Mouse (Mus musculus) heart, adult 2 months (tissue): ENCODE measurements around the gene Ncbp3. TPM values are rescaled to one million over a fixed set of nuclear protein-coding genes. Genes with fewer than 3 reads are reported as not detected.
A peak's percentile ranks its signal among the peaks of the same experiment; 100 is the strongest.

ENCODE experiments used
- DNase-seq, 2 experiments: peaks; one replicate each; pipeline ENCODE4 v3.0.0; 2021
- H3K27ac ChIP-seq: fragments of 200-600 bp; 2 replicates; pipeline ENCODE4 v1.8.1; 2022
- H3K27me3 ChIP-seq: fragments of 200-500 bp; 2 replicates; pipeline ENCODE4 v1.6.1; 2012; ENCODE audit warnings: mild to moderate bottlenecking, low read length, inconsistent platforms, mixed read lengths; ENCODE audit not compliant: control insufficient read depth, insufficient read depth
- H3K36me3 ChIP-seq: fragments of 200-500 bp; 2 replicates; pipeline ENCODE4 v1.6.1; 2012; ENCODE audit warnings: low read length, inconsistent platforms; ENCODE audit not compliant: control insufficient read depth, insufficient read depth
- H3K4me1 ChIP-seq: fragments of 200-500 bp; 2 replicates; pipeline ENCODE4 v1.6.1; 2011; ENCODE audit warnings: low read length; ENCODE audit not compliant: control insufficient read depth, insufficient read depth
- H3K4me3 ChIP-seq: fragments of 200-600 bp; 2 replicates; pipeline ENCODE4 v1.8.1; 2022
- H3K79me2 ChIP-seq: fragments of 200-500 bp; replicated peaks from 2 replicates; pipeline ENCODE4 v1.6.1; 2012; ENCODE audit warnings: mild to moderate bottlenecking, inconsistent platforms, low read length, moderate library complexity, mixed read lengths; ENCODE audit not compliant: control insufficient read depth, insufficient read depth
- H3K9ac ChIP-seq: fragments of 200-500 bp; 2 replicates; pipeline ENCODE4 v1.6.1; 2012; ENCODE audit warnings: low read depth, mild to moderate bottlenecking, control low read depth, inconsistent platforms, low read length, mixed read lengths
- CTCF ChIP-seq: fragments of 200-600 bp; IDR thresholded peaks from 2 replicates; pipeline ENCODE4 v1.8.1; 2022; ENCODE audit warnings: antibody characterized with exemption, mild to moderate bottlenecking, moderate library complexity
- EP300 ChIP-seq: fragments of 200-500 bp; IDR thresholded peaks from 2 replicates; pipeline ENCODE4 v1.6.1; 2011; ENCODE audit warnings: low read depth, low read length, control low read depth; ENCODE audit not compliant: insufficient read depth
- POLR2A ChIP-seq: fragments of 200-500 bp; IDR thresholded peaks from 2 replicates; pipeline ENCODE4 v1.6.1; 2011; ENCODE audit warnings: mild to moderate bottlenecking, low read depth, low read length, control low read depth; ENCODE audit not compliant: insufficient read depth
- WGBS: fragments of 180-500 bp; shearing (Covaris S2); methylation state at CpG from one replicate; pipeline ENCODE4 v1.1.7; 2018; 5-methylcytosine and 5-hydroxymethylcytosine counted together
- intact Hi-C: fragments of 180-260 bp; cut with DNase I; formaldehyde crosslinking; loops from one replicate; pipeline ENCODE4 v1.15.1; 2025
- polyA plus RNA-seq: library from polyadenylated mRNA; depleted of rRNA; stranded (reverse); fragments of >200 nt; gene quantifications from 2 replicates; pipeline ENCODE4 v1.2.3, GENCODE M21; 2012; rRNA removed
- total RNA-seq, 2 experiments: library from RNA; stranded (reverse); gene quantifications; 2 replicates each; pipeline ENCODE4 v1.2.3; 2021

The Ncbp3 gene
- total and polyA plus RNA-seq, 3 experiments: 2.0 to 5.7 (median 5.6) TPM

GRCm38 (mm10) chr11:73137591-73138501 is 90.3 kb downstream of the Ncbp3 start, which contains the start of gene Haspin:
Gene Haspin (minus strand): TSS chr11:73138294.
- H3K27me3 ChIP-seq: no peaks in the 10 kb centered on the region
- peak; percentile 92 to 96 for DNase-seq
- TF ChIP-seq EP300 (0 out of 2 replicates have a peak, but pooled peaks have one; percentile 65), POLR2A (no peak), CTCF (peak; percentile 100)
- H3K4me3 ChIP-seq: peak within 1 kb of the TSS; percentile 81
- no peaks in the 10 kb centered on the region; the same call in 1 of the 2 replicates for H3K4me1 ChIP-seq
- peak within 1 kb of the TSS; percentile 75 for H3K9ac ChIP-seq
- intact Hi-C loops: loop anchor here (1.0 to 5.0 kb wide), 4 partner anchors 19 to 144 kb away; partner anchors contain the start of genes Emc6 and Tax1bp3
- WGBS: under 1% methylated on average over 84 of the region's 84 CpGs
- H3K27ac ChIP-seq: peak within 1 kb of the TSS; percentile 29
- H3K36me3 ChIP-seq: no peaks in the 10 kb centered on the region
- no peaks in the 10 kb centered on the region for H3K79me2 ChIP-seq

Other genes starting within 250 kb of the Ncbp3 start
- gene Atp2a3, start 86.6 kb upstream of the Ncbp3 start, total RNA-seq: 10 to 100 TPM; 10.9 to 14.5 TPM
- 15.9 and 17.3 TPM in 2 replicates for gene Atp2a3, start 86.6 kb upstream of the Ncbp3 start, polyA plus RNA-seq
- gene P2rx1, start 48.7 kb upstream of the Ncbp3 start, total RNA-seq: under 1 TPM; 0.21 to 0.86 TPM
- 0.76 and 0.91 TPM in 2 replicates for gene P2rx1, start 48.7 kb upstream of the Ncbp3 start, polyA plus RNA-seq
- 1 to 10 TPM in 1 of 2 experiments, under 1 TPM in 1; 0.63 to 1.2 TPM for gene Camkk1, start 28.8 kb upstream of the Ncbp3 start, total RNA-seq
- gene Camkk1, start 28.8 kb upstream of the Ncbp3 start, polyA plus RNA-seq: 1.7 and 1.8 TPM in 2 replicates
- under 1 TPM; 0.14 to 0.16 TPM for gene Itgae, start 42.8 kb downstream of the Ncbp3 start, total RNA-seq
- gene Itgae, start 42.8 kb downstream of the Ncbp3 start, polyA plus RNA-seq: 0.37 and 0.38 TPM in 2 replicates
- gene Haspin, start 90.5 kb downstream of the Ncbp3 start, total RNA-seq: under 1 TPM; 0.16 TPM
- 0.15 and 0.23 TPM in 2 replicates for gene Haspin, start 90.5 kb downstream of the Ncbp3 start, polyA plus RNA-seq
- 10 to 100 TPM; 13.1 to 14.6 TPM for gene P2rx5, start 112.6 kb downstream of the Ncbp3 start, total RNA-seq
- 11.3 and 19.5 TPM in 2 replicates for gene P2rx5, start 112.6 kb downstream of the Ncbp3 start, polyA plus RNA-seq
- gene Emc6, start 129.3 kb downstream of the Ncbp3 start, total RNA-seq: 10 to 100 TPM; 80.5 to 98.5 TPM
- gene Emc6, start 129.3 kb downstream of the Ncbp3 start, polyA plus RNA-seq: 50.5 and 54.3 TPM in 2 replicates
- gene Tax1bp3, start 129.3 kb downstream of the Ncbp3 start, total RNA-seq: 10 to 100 TPM; 45.0 to 48.5 TPM
- 60.4 and 63.0 TPM in 2 replicates for gene Tax1bp3, start 129.3 kb downstream of the Ncbp3 start, polyA plus RNA-seq
- 10 to 100 TPM; 10.7 to 11.8 TPM for gene Ctns, start 151.3 kb downstream of the Ncbp3 start, total RNA-seq
- gene Ctns, start 151.3 kb downstream of the Ncbp3 start, polyA plus RNA-seq: 12.7 and 15.4 TPM in 2 replicates
- 1 to 10 TPM in 1 of 2 experiments, under 1 TPM in 1; 0.97 to 1.1 TPM for gene Shpk, start 151.7 kb downstream of the Ncbp3 start, total RNA-seq
- 2.2 and 2.8 TPM in 2 replicates for gene Shpk, start 151.7 kb downstream of the Ncbp3 start, polyA plus RNA-seq
- under 1 TPM; 0.08 to 0.11 TPM for gene Trpv1, start 186.5 kb downstream of the Ncbp3 start, total RNA-seq
- 0.21 and 0.29 TPM in 2 replicates for gene Trpv1, start 186.5 kb downstream of the Ncbp3 start, polyA plus RNA-seq
- under 1 TPM; 0.03 to 0.05 TPM for gene Trpv3, start 219.6 kb downstream of the Ncbp3 start, total RNA-seq
- 0.04 and 0.09 TPM in 2 replicates for gene Trpv3, start 219.6 kb downstream of the Ncbp3 start, polyA plus RNA-seq